Mouse (Mus musculus) neural tube, embryonic 15.5 days (tissue): Measurements from ENCODE around the gene Snx13. TPM values are rescaled to one million over a fixed set of nuclear protein-coding genes. Genes with fewer than 3 reads are reported as not detected.

Experiments
- ATAC-seq: fragments of 200-750 bp; cut with Nextera tagmentation; 2 replicates; pipeline ENCODE4 v1.8.0; 2017; ENCODE audit warnings: mild to moderate bottlenecking, moderate TSS enrichment, moderate library complexity; ENCODE audit not compliant: low FRiP score
- H3K27ac ChIP-seq: fragments of 300-500 bp; sonication (generic); replicated peaks from 2 replicates; pipeline ENCODE4 v1.5.1; 2015; ENCODE audit warnings: mild to moderate bottlenecking, inconsistent platforms
- H3K27me3 ChIP-seq: fragments of 300-500 bp; sonication (generic); replicated peaks from 2 replicates; pipeline ENCODE4 v1.6.1; 2015; ENCODE audit warnings: inconsistent platforms
- H3K36me3 ChIP-seq: fragments of 300-500 bp; sonication (generic); 2 replicates; pipeline ENCODE4 v1.6.1; 2015; ENCODE audit warnings: inconsistent platforms
- H3K4me1 ChIP-seq: fragments of 300-500 bp; sonication (generic); 2 replicates; pipeline ENCODE4 v1.6.1; 2015; ENCODE audit warnings: inconsistent platforms
- H3K4me2 ChIP-seq: fragments of 300-500 bp; sonication (generic); 2 replicates; pipeline ENCODE4 v1.6.1; 2015; ENCODE audit warnings: inconsistent platforms, mild to moderate bottlenecking, moderate library complexity
- H3K4me3 ChIP-seq: fragments of 300-500 bp; sonication (generic); replicated peaks from 2 replicates; pipeline ENCODE4 v1.5.1; 2015; ENCODE audit warnings: mild to moderate bottlenecking, inconsistent platforms
- H3K9ac ChIP-seq: fragments of 300-500 bp; sonication (generic); replicated peaks from 2 replicates; pipeline ENCODE4 v1.6.1; 2015; ENCODE audit warnings: mild to moderate bottlenecking, inconsistent platforms
- H3K9me3 ChIP-seq: fragments of 300-500 bp; sonication (generic); replicated peaks from 2 replicates; pipeline ENCODE4 v1.6.1; 2016; ENCODE audit warnings: inconsistent platforms
- WGBS: fragments of 180-500 bp; shearing (Covaris S2); methylation state at CpG from one replicate; pipeline ENCODE4 v1.1.7; 2015; ENCODE audit warnings: mixed read lengths; 5-methylcytosine and 5-hydroxymethylcytosine counted together
- polyA plus RNA-seq: library from polyadenylated mRNA; unstranded; fragments of >200 nt; fragmentation: Nextera tagmentation; extraction: Ambion mirVana; gene quantifications from 2 replicates; pipeline ENCODE4 v1.2.1, GENCODE M21; 2015

The Snx13 gene
- 26.5 and 29.8 TPM in 2 replicates for polyA plus RNA-seq

DNA sequence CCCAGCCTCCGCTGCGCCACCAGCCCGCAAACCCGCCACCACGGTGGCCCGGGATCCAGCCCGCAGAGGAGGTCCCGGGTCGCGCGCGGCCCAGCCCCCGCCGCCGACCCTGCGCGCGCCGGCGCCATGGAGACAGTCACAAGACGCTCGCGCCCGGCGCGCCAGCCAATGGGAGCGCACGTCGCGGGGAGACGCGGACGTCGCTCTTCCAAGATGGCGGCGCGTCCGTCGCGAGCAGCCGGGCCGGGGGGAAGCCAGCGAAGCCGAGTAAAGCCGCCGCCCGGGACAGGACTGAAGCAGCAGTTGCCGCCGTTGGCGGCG, at the start of gene Snx13:
Snx13 (plus strand) TSS at position 188 of the 321 bp plus-strand sequence.
- Histone ChIP-seq H3K9me3 (no peaks in the 10 kb centered on the region), H3K36me3 (no peaks in the 10 kb centered on the region), H3K4me1 (peaks cover 24% of the 10 kb centered on the region), H3K4me3 (peak within 1 kb of the TSS; percentile 94), H3K27me3 (peaks cover 5% of the 10 kb centered on the region; the same call in 1 of the 2 replicates), H3K4me2 (peak within 1 kb of the TSS; percentile 80), H3K27ac (peak within 1 kb of the TSS; percentile 95), H3K9ac (peak within 1 kb of the TSS; percentile 90)
- WGBS = 0% methylated on average over 51 of the region's 51 CpGs
- peak; percentile 99 for ATAC-seq

DNA sequence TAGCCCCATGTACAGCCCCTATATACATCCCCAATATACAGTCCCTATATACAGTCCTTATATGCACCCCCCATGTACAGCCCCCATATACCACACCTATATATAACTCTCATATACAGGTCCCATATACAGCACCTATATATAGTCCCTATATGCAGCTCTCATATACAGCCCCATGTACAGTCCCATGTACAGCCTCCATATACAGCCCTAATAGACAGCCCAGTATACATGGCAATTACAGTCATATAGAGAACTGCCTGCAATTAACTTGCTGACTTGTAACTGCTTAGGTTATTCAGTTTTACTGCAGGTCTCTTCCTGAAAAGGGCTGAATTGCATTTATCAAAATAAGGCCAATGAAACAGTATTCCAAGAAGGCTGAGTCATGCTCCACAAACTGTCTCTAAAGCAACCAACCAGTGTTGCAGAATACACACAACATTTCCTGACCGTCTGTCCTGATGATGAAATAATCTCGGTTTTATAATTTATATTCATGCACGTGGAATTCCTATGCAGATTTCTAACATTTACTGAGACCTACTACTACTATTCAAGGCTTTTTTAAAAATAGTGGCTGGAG, 49.3 kb upstream of the Snx13 start:
- no peak overlapping the region for H3K4me2 ChIP-seq
- no peaks in the 10 kb centered on the region for H3K27me3 ChIP-seq
- 0 out of 2 replicates have a peak, but pooled peaks cover 2% of the 10 kb centered on the region for H3K4me1 ChIP-seq
- H3K36me3 ChIP-seq = no peaks in the 10 kb centered on the region
- no peak overlapping the region for H3K27ac ChIP-seq
- no peak for ATAC-seq
- no peaks in the 10 kb centered on the region for H3K9me3 ChIP-seq
- H3K9ac ChIP-seq = no peak overlapping the region
- no peak overlapping the region for H3K4me3 ChIP-seq
- WGBS = 86% methylated on average over 3 of the region's 3 CpGs

DNA sequence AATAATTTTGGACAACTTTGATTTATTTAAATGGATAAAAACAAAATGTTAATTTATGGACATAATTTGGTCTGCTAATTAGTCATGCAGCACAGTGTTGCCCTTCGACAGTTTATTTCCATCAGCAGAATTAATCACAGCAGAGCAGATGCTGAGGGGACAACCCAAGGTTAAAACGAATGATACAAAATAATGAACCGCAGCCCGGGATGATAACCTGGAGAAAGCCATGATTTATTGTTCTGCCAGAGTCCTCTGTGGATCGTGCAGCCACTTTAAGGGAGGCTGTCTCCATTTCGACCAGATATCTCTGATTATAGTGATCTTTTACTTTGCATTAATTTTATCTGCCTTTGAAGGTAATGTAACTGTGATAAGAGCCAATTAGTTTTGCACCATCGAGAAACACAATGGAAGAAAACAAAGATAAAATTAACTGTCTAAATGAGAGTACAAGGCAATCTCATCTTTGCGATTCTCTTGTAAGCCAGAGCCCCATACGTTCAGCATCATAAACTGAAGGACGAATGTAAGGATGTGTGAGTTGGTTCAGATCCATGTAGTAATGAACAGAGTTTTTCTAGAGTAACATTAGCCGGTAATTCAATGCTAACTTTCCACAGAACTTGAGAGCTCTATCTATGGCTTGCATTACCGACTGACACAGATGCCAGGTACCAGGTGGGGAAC, 48.1 kb upstream of the Snx13 start:
- H3K27me3 ChIP-seq = no peaks in the 10 kb centered on the region
- peak overlapping the region; percentile 52; the same call in 1 of the 2 replicates for H3K27ac ChIP-seq
- 40% methylated on average over 12 of the region's 12 CpGs for WGBS
- H3K4me1 ChIP-seq = 0 out of 2 replicates have a peak, but pooled peaks cover 2% of the 10 kb centered on the region
- no peak overlapping the region for H3K4me3 ChIP-seq
- no peaks in the 10 kb centered on the region for H3K9me3 ChIP-seq
- peak; percentile 50; the same call in 1 of the 2 replicates for ATAC-seq
- H3K36me3 ChIP-seq = no peaks in the 10 kb centered on the region
- H3K9ac ChIP-seq = no peak overlapping the region
- H3K4me2 ChIP-seq = no peak overlapping the region

DNA sequence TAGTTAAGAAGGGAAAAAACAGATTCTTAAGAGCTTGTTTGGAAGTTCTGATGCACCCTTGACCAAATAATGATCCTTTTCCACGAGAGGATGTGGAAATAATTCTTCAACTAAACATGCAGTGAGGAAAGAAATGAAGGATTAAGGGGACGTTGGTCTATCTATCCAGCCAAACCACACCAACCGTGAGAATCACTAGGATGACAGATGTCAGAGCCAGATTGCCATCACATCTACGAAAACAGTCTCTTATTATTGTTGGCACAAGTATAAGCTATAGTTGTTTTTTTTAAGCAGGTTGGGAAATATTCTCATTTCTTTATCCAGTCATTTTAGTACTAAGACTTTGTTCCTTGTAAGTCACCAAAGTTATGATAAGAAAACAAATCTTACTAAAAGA, 46.7 kb upstream of the Snx13 start:
- Histone ChIP-seq H3K27me3 (no peaks in the 10 kb centered on the region), H3K36me3 (no peaks in the 10 kb centered on the region), H3K4me2 (no peak overlapping the region), H3K9ac (no peak overlapping the region), H3K27ac (no peak overlapping the region), H3K9me3 (no peaks in the 10 kb centered on the region), H3K4me1 (0 out of 2 replicates have a peak, but pooled peaks cover 2% of the 10 kb centered on the region), H3K4me3 (no peak overlapping the region)
- ATAC-seq = no peak
- WGBS = 62% methylated on average over 4 of the region's 4 CpGs

DNA sequence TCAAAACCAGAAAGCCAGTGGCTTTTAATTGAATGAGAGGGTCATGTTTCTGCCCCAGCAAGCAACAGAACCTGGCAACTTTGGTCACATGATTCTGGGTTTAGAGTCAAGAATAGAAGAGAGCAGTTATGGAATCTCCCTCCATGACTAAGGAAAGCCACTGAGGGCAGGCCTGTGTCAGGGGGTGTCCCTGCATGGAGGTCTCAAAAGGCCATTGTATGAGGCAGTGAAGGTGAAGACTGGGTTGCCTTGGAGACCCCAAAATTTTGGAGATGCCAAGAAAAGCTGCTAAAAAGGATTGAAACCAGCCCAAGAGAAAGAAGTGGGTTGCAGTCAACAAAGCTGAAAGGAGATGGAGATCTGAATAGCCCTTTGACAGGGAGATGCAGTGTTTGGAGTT, 41.2 kb upstream of the Snx13 start:
- H3K4me3 ChIP-seq = no peak overlapping the region
- peaks cover 8% of the 10 kb centered on the region for H3K4me1 ChIP-seq
- no peak overlapping the region for H3K9ac ChIP-seq
- H3K27ac ChIP-seq = no peak overlapping the region
- no peak for ATAC-seq
- H3K36me3 ChIP-seq = no peaks in the 10 kb centered on the region
- no peak overlapping the region for H3K4me2 ChIP-seq
- no peaks in the 10 kb centered on the region for H3K27me3 ChIP-seq
- H3K9me3 ChIP-seq = no peaks in the 10 kb centered on the region

DNA sequence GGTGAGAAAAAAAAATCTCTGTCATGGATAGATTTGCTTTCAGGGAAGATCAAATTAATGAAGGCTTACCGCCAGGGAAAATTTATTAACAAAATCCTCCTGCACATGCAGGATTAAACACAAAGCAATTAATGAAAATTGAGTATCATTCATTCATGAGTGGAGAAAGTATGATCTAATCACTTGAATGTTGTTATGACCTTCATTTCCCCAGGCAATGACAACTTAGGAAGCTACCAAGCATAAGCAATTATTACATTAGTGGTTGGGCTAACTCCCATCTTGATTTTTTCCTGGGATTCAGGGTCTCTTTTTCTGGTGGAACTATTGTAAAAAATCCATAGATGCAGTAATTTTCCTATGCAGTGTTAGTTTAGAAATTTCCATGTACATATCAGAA, 39.1 kb upstream of the Snx13 start:
- 44% methylated on average over 1 of the region's 1 CpGs for WGBS
- no peak overlapping the region for H3K4me3 ChIP-seq
- no peak for ATAC-seq

DNA sequence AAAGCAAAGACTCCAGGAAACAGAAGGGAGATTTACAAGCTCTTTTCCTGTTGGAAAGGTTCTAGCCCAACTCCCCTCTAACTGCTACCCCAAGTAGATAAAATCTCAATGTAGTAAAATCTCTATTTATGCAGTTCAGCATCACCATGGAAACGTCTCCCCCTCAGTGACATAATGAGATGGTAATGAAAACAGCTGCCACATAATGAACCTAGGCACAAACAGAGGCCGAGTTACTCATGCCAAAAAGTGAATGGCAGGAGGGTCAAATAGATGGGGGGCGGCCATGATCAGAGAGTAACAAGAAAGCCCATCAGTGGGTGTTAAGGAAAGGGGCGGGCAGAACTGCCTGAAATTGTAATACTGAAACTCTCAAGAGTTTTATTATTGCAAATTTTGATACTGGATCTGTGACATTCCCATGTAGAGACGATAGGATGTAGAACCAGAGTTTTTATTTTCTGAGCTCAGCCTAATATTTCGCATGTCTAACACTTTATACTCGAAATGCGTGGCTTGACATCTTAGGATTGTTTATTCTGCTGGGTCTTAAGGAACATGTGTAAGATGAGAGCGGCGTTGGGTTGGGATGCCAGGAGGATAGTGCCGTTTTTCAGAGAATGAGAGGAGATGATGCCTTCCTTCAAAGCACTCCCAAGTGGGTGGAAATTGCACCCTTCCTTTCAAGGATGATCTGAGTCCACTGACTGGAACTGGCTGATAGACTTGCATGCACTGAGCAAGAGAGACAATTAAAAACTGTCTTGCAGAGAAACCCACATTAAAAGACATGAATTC, 38.4 kb upstream of the Snx13 start:
- H3K27me3 ChIP-seq = no peaks in the 10 kb centered on the region
- peaks cover 8% of the 10 kb centered on the region for H3K4me1 ChIP-seq
- no peaks in the 10 kb centered on the region for H3K36me3 ChIP-seq
- H3K9ac ChIP-seq = no peak overlapping the region
- WGBS = 37% methylated on average over 11 of the region's 11 CpGs
- ATAC-seq = peak; percentile 84
- no peak overlapping the region for H3K4me3 ChIP-seq
- H3K9me3 ChIP-seq = no peaks in the 10 kb centered on the region
- H3K27ac ChIP-seq = peak overlapping the region; percentile 48
- peak overlapping the region; percentile 6; the same call in 1 of the 2 replicates for H3K4me2 ChIP-seq

More for the DNA sequence above, 39.1 kb upstream of the Snx13 start:
- Histone ChIP-seq H3K4me1 (peaks cover 8% of the 10 kb centered on the region), H3K4me2 (no peak overlapping the region), H3K27ac (no peak overlapping the region), H3K9me3 (no peaks in the 10 kb centered on the region), H3K36me3 (no peaks in the 10 kb centered on the region), H3K27me3 (no peaks in the 10 kb centered on the region), H3K9ac (no peak overlapping the region)

DNA sequence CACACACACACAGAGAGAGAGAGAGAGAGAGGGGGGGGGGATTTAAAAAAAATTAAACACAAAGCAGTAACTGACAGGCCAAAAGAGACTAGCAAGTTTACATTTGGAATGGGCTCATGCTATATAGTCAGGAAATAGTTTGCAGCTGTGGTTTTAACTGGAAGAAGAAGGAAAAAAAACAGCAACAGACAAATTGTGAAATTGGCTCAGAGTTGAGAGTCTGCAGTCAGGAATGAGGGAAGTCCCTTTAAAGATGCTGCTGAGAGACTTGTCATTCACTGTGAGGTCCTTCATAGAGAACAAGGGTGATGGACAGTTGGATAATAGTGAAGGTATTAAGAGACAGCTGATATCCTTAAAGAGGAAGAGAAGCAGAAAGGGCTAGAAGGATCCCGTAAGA, 35.5 kb upstream of the Snx13 start:
- Histone ChIP-seq H3K27ac (no peak overlapping the region), H3K27me3 (no peaks in the 10 kb centered on the region), H3K4me2 (no peak overlapping the region), H3K9me3 (no peaks in the 10 kb centered on the region), H3K4me3 (no peak overlapping the region), H3K36me3 (no peaks in the 10 kb centered on the region), H3K9ac (no peak overlapping the region), H3K4me1 (peaks cover 8% of the 10 kb centered on the region)
- 75% methylated on average over 1 of the region's 1 CpGs for WGBS
- no peak for ATAC-seq

DNA sequence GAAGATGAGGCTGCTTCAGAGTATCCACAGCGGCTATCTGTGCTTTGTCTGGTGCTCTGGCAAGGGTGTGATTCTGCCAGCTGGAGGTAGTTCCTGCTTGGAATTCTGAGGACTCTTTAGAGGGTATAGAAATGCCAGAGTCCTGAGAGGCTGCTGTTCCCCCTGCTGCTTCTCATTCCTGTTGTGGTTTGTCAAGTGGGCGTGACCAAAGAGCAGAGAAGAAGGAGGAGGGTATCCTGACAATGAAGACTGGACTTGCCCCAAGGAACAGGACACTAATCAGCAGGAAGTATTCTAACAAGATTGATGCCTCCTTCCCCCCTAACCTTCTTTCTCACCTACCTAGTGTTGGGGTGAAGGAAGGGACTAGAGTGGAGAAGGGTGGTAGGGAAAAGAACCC, 33.0 kb upstream of the Snx13 start:
- Histone ChIP-seq H3K9ac (no peak overlapping the region), H3K4me1 (peaks cover under 1% of the 10 kb centered on the region; the same call in 1 of the 2 replicates), H3K27ac (no peak overlapping the region), H3K27me3 (no peaks in the 10 kb centered on the region), H3K36me3 (no peaks in the 10 kb centered on the region), H3K4me2 (no peak overlapping the region), H3K9me3 (no peaks in the 10 kb centered on the region), H3K4me3 (no peak overlapping the region)
- WGBS = 72% methylated on average over 2 of the region's 2 CpGs
- no peak for ATAC-seq

DNA sequence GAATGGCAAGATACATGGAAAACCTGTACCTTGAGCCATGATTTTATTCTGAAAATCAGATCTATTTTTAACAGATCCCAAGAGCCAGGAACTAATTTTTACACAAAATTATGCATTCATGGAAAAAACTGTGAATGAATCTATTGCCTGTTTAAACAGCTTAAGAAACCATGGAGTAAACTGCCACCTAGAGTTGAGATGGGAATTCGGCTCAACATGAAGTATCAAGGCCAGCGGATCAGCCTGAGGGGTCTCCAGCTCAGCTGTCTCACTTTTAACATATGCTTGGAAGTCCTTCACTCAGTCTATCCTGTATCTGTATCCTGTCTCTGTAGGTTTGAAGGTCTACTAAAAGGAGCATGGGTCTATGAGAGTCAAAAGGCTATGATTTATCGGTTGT, 30.9 kb upstream of the Snx13 start:
- 58% methylated on average over 3 of the region's 3 CpGs for WGBS
- H3K4me3 ChIP-seq = no peak overlapping the region
- ATAC-seq = peak; percentile 79; the same call in 1 of the 2 replicates

DNA sequence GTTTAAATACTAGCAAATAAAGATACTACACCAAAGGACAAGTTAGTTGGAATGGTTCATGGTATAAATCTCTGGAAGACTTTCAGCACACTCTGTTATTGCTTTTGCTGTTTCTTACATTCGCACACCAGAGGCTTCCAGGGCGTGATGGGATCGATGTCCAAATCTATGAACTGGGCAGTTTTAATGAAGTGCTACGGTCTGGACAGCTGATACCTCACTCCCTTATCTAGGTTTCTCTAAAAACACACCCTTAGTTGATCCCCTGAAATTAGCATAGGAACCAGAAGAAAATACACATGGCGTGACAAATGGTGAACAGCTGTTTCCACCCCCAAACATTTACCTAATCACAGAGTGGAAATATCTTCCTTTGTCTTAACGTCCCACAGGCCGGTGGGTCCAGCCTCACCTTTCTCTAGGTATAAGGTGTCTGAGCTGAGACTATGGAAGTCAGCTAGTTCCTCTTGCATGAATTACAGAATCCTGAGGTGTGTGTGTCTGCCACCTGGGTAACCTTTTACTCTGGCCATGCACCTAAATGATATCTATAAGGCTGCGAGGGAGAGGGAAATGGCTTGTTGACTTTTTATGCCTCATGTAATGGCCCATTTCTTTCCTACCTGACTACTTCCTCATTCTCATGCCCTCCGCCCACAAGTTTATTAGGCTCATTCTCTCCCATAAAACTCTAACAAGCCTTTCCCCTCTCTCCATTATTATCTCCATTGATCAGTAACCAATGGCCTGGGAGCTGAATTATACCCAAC, 30.3 kb upstream of the Snx13 start:
- no peak for ATAC-seq
- no peak overlapping the region for H3K27ac ChIP-seq
- no peaks in the 10 kb centered on the region for H3K27me3 ChIP-seq
- no peaks in the 10 kb centered on the region for H3K4me1 ChIP-seq
- H3K36me3 ChIP-seq = no peaks in the 10 kb centered on the region
- H3K9ac ChIP-seq = no peak overlapping the region
- no peak overlapping the region for H3K4me2 ChIP-seq
- H3K9me3 ChIP-seq = no peaks in the 10 kb centered on the region
- H3K4me3 ChIP-seq = no peak overlapping the region
- 71% methylated on average over 9 of the region's 9 CpGs for WGBS

More for the DNA sequence above, 30.9 kb upstream of the Snx13 start:
- no peak overlapping the region for H3K4me2 ChIP-seq
- no peaks in the 10 kb centered on the region for H3K4me1 ChIP-seq
- H3K27me3 ChIP-seq = no peaks in the 10 kb centered on the region
- no peak overlapping the region for H3K9ac ChIP-seq
- no peak overlapping the region for H3K27ac ChIP-seq
- no peaks in the 10 kb centered on the region for H3K36me3 ChIP-seq
- H3K9me3 ChIP-seq = no peaks in the 10 kb centered on the region
